ENCODE assay signal across 8 mouse cellular contexts in the genomic region with DNA sequence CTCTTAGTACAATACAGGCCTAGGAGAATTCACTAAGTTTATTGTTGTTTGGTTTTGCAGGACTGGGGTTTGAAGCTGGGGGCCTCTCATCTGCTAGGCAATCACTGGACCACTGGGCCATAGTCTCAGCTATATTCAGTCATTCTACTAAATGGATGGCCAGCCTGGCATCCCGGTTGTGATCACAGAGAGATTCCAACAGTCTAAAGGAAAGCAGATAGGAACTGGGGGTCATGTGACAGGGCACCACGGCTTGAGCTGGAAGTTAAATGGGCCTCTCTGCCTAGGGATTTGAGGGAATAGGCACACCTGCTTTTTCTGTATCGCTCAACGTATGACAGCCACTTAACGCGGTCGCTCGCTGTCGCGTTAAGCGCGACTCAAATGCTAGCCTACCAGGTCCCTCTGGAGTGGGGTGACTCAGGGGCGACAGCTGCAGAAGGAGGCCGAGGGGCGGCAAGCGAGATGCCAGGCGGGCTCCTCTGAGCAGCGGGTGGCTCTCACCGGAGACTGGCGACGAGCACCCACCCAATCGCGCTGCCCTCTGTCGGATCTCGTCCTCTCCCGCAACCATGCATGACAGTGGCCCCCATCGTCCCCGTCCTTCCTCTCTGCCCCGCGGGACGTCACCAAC. TPM values are rescaled to one million over a fixed set of nuclear protein-coding genes. Genes with fewer than 3 reads are reported as not detected.
DNase-seq lines count a peak whose midpoint lies in the region; ATAC-seq and TF ChIP-seq lines count a peak whose summit lies in the region.

No protein-coding gene starts in this region.

- intact Hi-C loops in heart, postnatal 14 days (cut with DNase I), result loop anchor here (5.0 kb wide), 2 partner anchors 87 to 147 kb away; partner anchors contain the start of gene Akap3

- WGBS in heart, embryonic 16.5 days, result 1% methylated on average over 31 of the region's 31 CpGs
- under 1% methylated on average over 30 of the region's 31 CpGs for WGBS in forebrain, postnatal 0 days
- under 1% methylated on average over 31 of the region's 31 CpGs for WGBS in midbrain, embryonic 12.5 days

- H3K9me3 ChIP-seq in heart, embryonic 16.5 days (replicated peaks; ENCODE audit: control insufficient read depth, low read length), result no peaks in the 10 kb centered on the region
- H3K9me3 ChIP-seq in forebrain, postnatal 0 days (ENCODE audit: low read length), result no peaks in the 10 kb centered on the region
- no peaks in the 10 kb centered on the region for H3K9me3 ChIP-seq in midbrain, embryonic 12.5 days

- H3K9ac ChIP-seq in heart, embryonic 16.5 days (ENCODE audit: low read length), result peak overlapping the region; percentile 84
- peak overlapping the region; percentile 48 for H3K9ac ChIP-seq in forebrain, postnatal 0 days
- H3K9ac ChIP-seq in midbrain, embryonic 12.5 days (replicated peaks), result peak overlapping the region; percentile 79

- TF ChIP-seq CTCF in forebrain, postnatal 0 days (IDR thresholded peaks at IDR 0.05; ENCODE audit: low read depth), result peak; percentile 37; the same call in 1 of the 2 replicates

- no peak for DNase-seq in heart, postnatal 14 days
- peak; percentile 33 for DNase-seq in MEL-GATA-1-ER (ENCODE audit: extremely low read depth, low read depth)
- DNase-seq in forebrain, postnatal 0 days, result no peak
- no peak for DNase-seq in frontal cortex, postnatal 10 days (ENCODE audit: low spot score in 2 of 2)
- no peak for DNase-seq in gastrocnemius, postnatal 10 days
- DNase-seq in right cerebral cortex, adult 18-20 months, result no peak

- H3K4me1 ChIP-seq in heart, embryonic 16.5 days (ENCODE audit: control insufficient read depth, insufficient read depth, low read length), result peaks cover 19% of the 10 kb centered on the region
- no peaks in the 10 kb centered on the region; the same call in 1 of the 2 replicates for H3K4me1 ChIP-seq in forebrain, postnatal 0 days (ENCODE audit: insufficient read depth)
- H3K4me1 ChIP-seq in midbrain, embryonic 12.5 days, result peaks cover 31% of the 10 kb centered on the region

- peak overlapping the region; percentile 87 for H3K4me3 ChIP-seq in heart, embryonic 16.5 days (ENCODE audit: low read length)
- H3K4me3 ChIP-seq in forebrain, postnatal 0 days (ENCODE audit: low read depth, low read length), result peak overlapping the region; percentile 68
- H3K4me3 ChIP-seq in midbrain, embryonic 12.5 days, result peak overlapping the region; percentile 78

- peak overlapping the region; percentile 95 for H3K4me2 ChIP-seq in heart, embryonic 16.5 days (ENCODE audit: low read depth, low read length)
- H3K4me2 ChIP-seq in forebrain, postnatal 0 days (ENCODE audit: low read depth), result peak overlapping the region; percentile 93
- H3K4me2 ChIP-seq in midbrain, embryonic 12.5 days (replicated peaks), result peak overlapping the region; percentile 98

- no peaks in the 10 kb centered on the region for H3K27me3 ChIP-seq in heart, embryonic 16.5 days (ENCODE audit: control insufficient read depth, insufficient read depth, low read length)
- no peaks in the 10 kb centered on the region for H3K27me3 ChIP-seq in forebrain, postnatal 0 days (ENCODE audit: insufficient read depth, low read length)
- no peaks in the 10 kb centered on the region for H3K27me3 ChIP-seq in midbrain, embryonic 12.5 days

- peak overlapping the region; percentile 42; the same call in 1 of the 2 replicates for H3K27ac ChIP-seq in heart, embryonic 16.5 days (ENCODE audit: low read length)
- no peak overlapping the region for H3K27ac ChIP-seq in forebrain, postnatal 0 days (ENCODE audit: low read depth, low read length)
- peak overlapping the region; percentile 16; the same call in 1 of the 2 replicates for H3K27ac ChIP-seq in midbrain, embryonic 12.5 days (replicated peaks)

- ATAC-seq in heart, embryonic 16.5 days (replicated peaks; ENCODE audit: extremely low read depth, insufficient read depth, low FRiP score), result no peak
- ATAC-seq in forebrain, postnatal 0 days, result no peak
- ATAC-seq in midbrain, embryonic 12.5 days (ENCODE audit: low FRiP score, low read depth), result no peak; the same call in 1 of the 2 replicates

- peaks cover 15% of the 10 kb centered on the region for H3K36me3 ChIP-seq in heart, embryonic 16.5 days (ENCODE audit: control insufficient read depth, insufficient read depth)
- peaks cover 19% of the 10 kb centered on the region for H3K36me3 ChIP-seq in forebrain, postnatal 0 days (ENCODE audit: insufficient read depth)
- peaks cover 10% of the 10 kb centered on the region; the same call in 1 of the 2 replicates for H3K36me3 ChIP-seq in midbrain, embryonic 12.5 days

RNA-seq across cellular contexts. Expression of gene Rad51ap1, which starts 0.4 kb away (rescaled TPM):
- 27.8 and 32.8 TPM in 2 replicates for polyA plus RNA-seq in heart, embryonic 16.5 days (2015; fragmentation: Nextera tagmentation; extraction: Ambion mirVana)
- total RNA-seq in heart, postnatal 14 days (2021), result 1 to 10 TPM; 3.7 to 4.2 TPM
- total RNA-seq in forebrain, postnatal 0 days (2014; rRNA removed), result 6.2 and 7.0 TPM in 2 replicates
- polyA plus RNA-seq in forebrain, postnatal 0 days (2015; fragmentation: Nextera tagmentation; extraction: Ambion mirVana), result 9.3 and 11.0 TPM in 2 replicates
- polyA plus RNA-seq in midbrain, embryonic 12.5 days (2016; fragmentation: Nextera tagmentation; extraction: Ambion mirVana), result 56.2 and 56.7 TPM in 2 replicates
- 10 to 100 TPM in 1 of 2 experiments, 1 to 10 TPM in 1; 7.0 to 10.1 TPM for total RNA-seq in gastrocnemius, postnatal 10 days (2021)

RNA-seq across cellular contexts. Expression of gene D6Wsu163e, which starts 0.8 kb away (rescaled TPM):
- polyA plus RNA-seq in heart, embryonic 16.5 days (2015; fragmentation: Nextera tagmentation; extraction: Ambion mirVana), result 14.3 and 16.0 TPM in 2 replicates
- 10 to 100 TPM; 12.2 to 14.3 TPM for total RNA-seq in heart, postnatal 14 days (2021)
- total RNA-seq in forebrain, postnatal 0 days (2014; rRNA removed), result 33.6 and 46.8 TPM in 2 replicates
- polyA plus RNA-seq in forebrain, postnatal 0 days (2015; fragmentation: Nextera tagmentation; extraction: Ambion mirVana), result 34.5 and 35.0 TPM in 2 replicates
- 20.2 and 24.7 TPM in 2 replicates for polyA plus RNA-seq in midbrain, embryonic 12.5 days (2016; fragmentation: Nextera tagmentation; extraction: Ambion mirVana)
- 10 to 100 TPM in 1 of 2 experiments, 1 to 10 TPM in 1; 8.7 to 10.3 TPM for total RNA-seq in gastrocnemius, postnatal 10 days (2021)

RNA-seq across cellular contexts. Expression of gene Dyrk4, which starts 17.3 kb away (rescaled TPM):
- 0.39 and 0.59 TPM in 2 replicates for polyA plus RNA-seq in heart, embryonic 16.5 days (2015; fragmentation: Nextera tagmentation; extraction: Ambion mirVana)
- total RNA-seq in heart, postnatal 14 days (2021), result not detected
- not detected in 2 replicates for total RNA-seq in forebrain, postnatal 0 days (2014; rRNA removed)
- polyA plus RNA-seq in forebrain, postnatal 0 days (2015; fragmentation: Nextera tagmentation; extraction: Ambion mirVana), result not detected in 2 replicates
- not detected in 2 replicates for polyA plus RNA-seq in midbrain, embryonic 12.5 days (2016; fragmentation: Nextera tagmentation; extraction: Ambion mirVana)
- not detected for total RNA-seq in gastrocnemius, postnatal 10 days (2021)
